Mouse (Mus musculus) lung, postnatal 0 days (tissue): ENCODE measurements around the gene Dhx34. TPM values are rescaled to one million over a fixed set of nuclear protein-coding genes. Genes with fewer than 3 reads are reported as not detected.

Experiments
- ATAC-seq: fragments of 200-750 bp; cut with Nextera tagmentation; 2 replicates; pipeline ENCODE4 v1.8.0; 2017; ENCODE audit warnings: moderate library complexity
- DNase-seq: peaks from one replicate; pipeline ENCODE4 v3.0.0-alpha.2; 2016; ENCODE audit warnings: low spot score
- H3K27ac ChIP-seq: fragments of 300-500 bp; sonication (generic); 2 replicates; pipeline ENCODE4 v1.5.1; 2014; ENCODE audit warnings: antibody characterized with exemption, mild to moderate bottlenecking, low read length, mixed read lengths
- H3K27me3 ChIP-seq: fragments of 300-500 bp; sonication (generic); replicated peaks from 2 replicates; pipeline ENCODE4 v1.6.1; 2014; ENCODE audit warnings: low read length, mixed read lengths; ENCODE audit not compliant: insufficient read depth
- H3K36me3 ChIP-seq: fragments of 300-500 bp; sonication (generic); 2 replicates; pipeline ENCODE4 v1.6.1; 2014; ENCODE audit warnings: low read length, mixed read lengths; ENCODE audit not compliant: insufficient read depth
- H3K4me1 ChIP-seq: fragments of 300-500 bp; sonication (generic); 2 replicates; pipeline ENCODE4 v1.6.1; 2014; ENCODE audit warnings: antibody characterized with exemption, low read depth, low read length, mixed read lengths; ENCODE audit not compliant: insufficient read depth
- H3K4me2 ChIP-seq: fragments of 300-500 bp; sonication (generic); replicated peaks from 2 replicates; pipeline ENCODE4 v1.6.1; 2014; ENCODE audit warnings: low read depth, mild to moderate bottlenecking, low read length, moderate library complexity, mixed read lengths
- H3K4me3 ChIP-seq: fragments of 300-500 bp; sonication (generic); 2 replicates; pipeline ENCODE4 v1.5.1; 2014; ENCODE audit warnings: low read depth, low read length
- H3K9ac ChIP-seq: fragments of 300-500 bp; sonication (generic); replicated peaks from 2 replicates; pipeline ENCODE4 v1.6.1; 2014; ENCODE audit warnings: low read depth, mild to moderate bottlenecking
- H3K9me3 ChIP-seq: fragments of 300-500 bp; sonication (generic); 2 replicates; pipeline ENCODE4 v1.6.1; 2016; ENCODE audit warnings: low read length, mixed read lengths
- CTCF ChIP-seq: IDR thresholded peaks from 2 replicates; pipeline ENCODE4 v1.5.1; 2016; ENCODE audit warnings: antibody characterized with exemption, mild to moderate bottlenecking
- EP300 ChIP-seq: IDR thresholded peaks from 2 replicates; pipeline ENCODE4 v1.6.1; 2016; ENCODE audit warnings: antibody characterized with exemption, mild to moderate bottlenecking, control low read depth
- WGBS: fragments of 180-500 bp; shearing (Covaris S2); extraction: QIAGEN DNeasy Blood & Tissue Kit; methylation state at CpG from one replicate; pipeline ENCODE4 v1.1.7; 2014; 5-methylcytosine and 5-hydroxymethylcytosine counted together
- polyA plus RNA-seq: library from polyadenylated mRNA; unstranded; fragments of >200 nt; fragmentation: Nextera tagmentation; extraction: Ambion mirVana; gene quantifications from 2 replicates; pipeline ENCODE4 v1.2.1, GENCODE M21; 2015

Dhx34 gene
- polyA plus RNA-seq, 1 experiment from 2014 or later, result 7.8 TPM

DNA sequence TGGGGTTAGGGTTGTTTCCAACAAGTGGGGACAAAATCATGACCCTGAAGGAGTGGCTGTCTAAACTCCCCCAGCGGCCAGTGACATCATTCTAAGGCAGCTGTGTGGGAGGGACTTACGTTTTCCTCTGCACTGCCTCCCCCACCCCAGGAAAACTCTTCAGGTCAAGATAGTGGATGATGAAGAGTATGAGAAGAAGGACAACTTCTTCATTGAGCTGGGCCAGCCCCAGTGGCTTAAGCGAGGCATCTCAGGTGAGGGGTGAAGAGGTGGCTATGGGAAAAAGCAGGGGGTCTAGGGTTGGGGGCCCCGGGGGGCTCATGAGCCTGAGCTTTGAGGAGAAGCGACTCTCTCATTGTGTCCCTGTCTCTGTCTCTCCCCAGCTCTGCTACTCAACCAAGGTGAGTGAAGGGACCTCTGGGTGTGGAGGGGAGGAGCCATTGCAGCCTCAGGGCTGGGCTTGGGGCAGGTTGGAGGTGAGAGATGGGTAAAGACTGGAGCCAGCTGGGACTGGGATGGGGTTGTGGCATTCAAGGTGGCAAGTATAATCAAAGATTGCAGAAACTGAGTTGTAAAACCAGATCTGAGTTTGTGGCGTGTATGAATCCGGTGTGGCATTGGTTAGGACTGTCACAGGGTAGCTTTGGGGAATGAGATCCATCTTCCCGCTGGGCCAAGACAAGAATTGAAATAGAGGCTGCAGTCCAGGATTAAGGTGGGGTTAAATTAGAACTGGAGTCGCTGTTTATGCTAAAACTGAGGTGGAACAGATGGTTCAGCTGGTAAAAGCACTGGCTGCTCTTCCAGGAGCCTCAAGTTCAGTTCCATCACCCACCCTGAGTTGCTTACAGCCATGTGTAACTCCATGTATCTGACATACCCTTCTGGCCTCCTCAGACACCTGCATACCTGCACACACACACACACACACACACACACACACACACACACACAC, 71.4 kb downstream of the Dhx34 start:
- no peak for DNase-seq
- H3K9me3 ChIP-seq, result no peaks in the 10 kb centered on the region
- H3K4me2 ChIP-seq, result no peak overlapping the region
- no peak overlapping the region for H3K27ac ChIP-seq
- no peak overlapping the region for H3K9ac ChIP-seq
- no peaks in the 10 kb centered on the region for H3K27me3 ChIP-seq
- H3K36me3 ChIP-seq, result no peaks in the 10 kb centered on the region
- WGBS, result 63% methylated on average over 9 of the region's 9 CpGs
- TF ChIP-seq CTCF (no peak), EP300 (no peak)
- H3K4me1 ChIP-seq, result no peaks in the 10 kb centered on the region
- no peak overlapping the region for H3K4me3 ChIP-seq
- ATAC-seq, result no peak

- DNase-seq (no peak), ATAC-seq (no peak)
- 50% methylated on average over 5 of the region's 5 CpGs for WGBS
Observed at GRCm38 (mm10) chr7:16149241-16149640, 72.6 kb downstream of the Dhx34 start.

GRCm38 (mm10) chr7:16147643-16148042, 74.2 kb downstream of the Dhx34 start:
- no peak overlapping the region for H3K4me2 ChIP-seq
- H3K27ac ChIP-seq, result no peak overlapping the region
- WGBS, result 11% methylated on average over 15 of the region's 15 CpGs
- no peak overlapping the region for H3K9ac ChIP-seq
- no peaks in the 10 kb centered on the region for H3K36me3 ChIP-seq
- H3K27me3 ChIP-seq, result no peaks in the 10 kb centered on the region
- no peaks in the 10 kb centered on the region for H3K4me1 ChIP-seq
- peak; percentile 39 for DNase-seq
- H3K4me3 ChIP-seq, result no peak overlapping the region
- ATAC-seq, result no peak
- no peak for TF ChIP-seq EP300
- no peak for TF ChIP-seq CTCF
- H3K9me3 ChIP-seq, result no peaks in the 10 kb centered on the region

More at GRCm38 (mm10) chr7:16149241-16149640, 72.6 kb downstream of the Dhx34 start:
- H3K27me3 ChIP-seq, result no peaks in the 10 kb centered on the region
- H3K36me3 ChIP-seq, result no peaks in the 10 kb centered on the region
- H3K27ac ChIP-seq, result no peak overlapping the region
- TF ChIP-seq EP300 (no peak), CTCF (no peak)
- no peak overlapping the region for H3K4me2 ChIP-seq
- H3K9ac ChIP-seq, result no peak overlapping the region
- no peaks in the 10 kb centered on the region for H3K4me1 ChIP-seq
- H3K9me3 ChIP-seq, result no peaks in the 10 kb centered on the region
- no peak overlapping the region for H3K4me3 ChIP-seq

Other genes with a start within 250 kb of the Dhx34 start
- gene Bicra, start 174.1 kb downstream of the Dhx34 start, polyA plus RNA-seq, result 2.3 and 3.1 TPM in 2 replicates
- not detected in 2 replicates for gene Zfp541, start 160.2 kb downstream of the Dhx34 start, polyA plus RNA-seq
- 154 TPM in 2 replicates for gene Napa, start 123.6 kb downstream of the Dhx34 start, polyA plus RNA-seq
- gene Kptn, start 102.1 kb downstream of the Dhx34 start, polyA plus RNA-seq, result 14.2 and 15.0 TPM in 2 replicates
- gene Slc8a2, start 92.2 kb downstream of the Dhx34 start, polyA plus RNA-seq, result 0.04 and 0.05 TPM in 2 replicates
- 12.3 and 12.7 TPM in 2 replicates for gene Meis3, start 46.9 kb downstream of the Dhx34 start, polyA plus RNA-seq
- gene C5ar2, start 22.1 kb upstream of the Dhx34 start, polyA plus RNA-seq, result 0.94 and 1.1 TPM in 2 replicates
- gene C5ar1, start 37.5 kb upstream of the Dhx34 start, polyA plus RNA-seq, result 11.8 and 13.3 TPM in 2 replicates
- 18.9 and 20.1 TPM in 2 replicates for gene Inafm1, start 51.6 kb upstream of the Dhx34 start, polyA plus RNA-seq
- gene Ccdc9, start 64.8 kb upstream of the Dhx34 start, polyA plus RNA-seq, result 15.9 and 18.3 TPM in 2 replicates
- 30.0 and 31.1 TPM in 2 replicates for gene Bbc3, start 86.4 kb upstream of the Dhx34 start, polyA plus RNA-seq
- 84.8 and 92.3 TPM in 2 replicates for gene Sae1, start 165.8 kb upstream of the Dhx34 start, polyA plus RNA-seq
- 7.9 and 8.2 TPM in 2 replicates for gene Zc3h4, start 178.9 kb upstream of the Dhx34 start, polyA plus RNA-seq
- 81.0 and 87.9 TPM in 2 replicates for gene Tmem160, start 230.7 kb upstream of the Dhx34 start, polyA plus RNA-seq